Mouse (Mus musculus): ENCODE results near the gene Mier1. TPM values are rescaled to one million over a fixed set of nuclear protein-coding genes. Genes with fewer than 3 reads are reported as not detected.
A peak's percentile ranks its signal among the peaks of the same experiment; 100 is the strongest.

The Mier1 gene
- total and polyA plus RNA-seq, 3 experiments = 7.0 to 36.9 (median 32.0) TPM

DNA sequence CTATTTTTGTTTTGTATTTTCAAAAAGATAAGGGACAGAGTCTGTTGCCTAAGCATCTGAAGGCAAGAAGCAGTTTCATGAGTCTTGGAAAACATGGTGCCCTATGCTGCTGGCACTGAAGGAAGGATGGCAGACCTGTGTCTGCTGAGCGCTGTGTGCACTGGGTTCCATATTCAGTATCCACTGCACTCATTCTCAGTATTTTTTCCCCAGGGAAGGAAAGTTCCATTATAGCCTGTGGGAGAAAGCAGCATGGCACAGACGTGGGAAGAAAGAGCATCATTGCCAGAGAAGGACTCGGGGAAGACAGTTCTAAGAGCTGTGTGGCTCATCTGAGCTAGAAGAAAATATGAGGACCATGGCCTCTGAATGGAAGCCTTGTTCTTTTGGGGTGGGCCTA is 57.1 kb downstream of the Mier1 start:
- no peak for DNase-seq
- no peak for TF ChIP-seq CTCF (IDR thresholded peaks at IDR 0.05)
- TF ChIP-seq EP300 (IDR thresholded peaks at IDR 0.05; ENCODE audit: insufficient read depth, low read depth, low read length) = no peak
- no peak for TF ChIP-seq POLR2A (IDR thresholded peaks at IDR 0.05; ENCODE audit: insufficient read depth, low read depth, low read length)
- H3K4me1 ChIP-seq (ENCODE audit: control insufficient read depth, insufficient read depth, low read length) = no peaks in the 10 kb centered on the region
- H3K4me3 ChIP-seq = no peak overlapping the region
- H3K9ac ChIP-seq (ENCODE audit: low read depth, low read length) = no peak overlapping the region
- intact Hi-C loops (cut with DNase I) = no loop called here
- no peak overlapping the region for H3K27ac ChIP-seq
- H3K27me3 ChIP-seq (ENCODE audit: control insufficient read depth, insufficient read depth, low read length) = no peaks in the 10 kb centered on the region
- no peaks in the 10 kb centered on the region for H3K36me3 ChIP-seq (ENCODE audit: control insufficient read depth, insufficient read depth, low read length)
- WGBS = 89% methylated on average over 3 of the region's 3 CpGs
- H3K79me2 ChIP-seq (replicated peaks; ENCODE audit: control insufficient read depth, insufficient read depth, low read length) = no peaks in the 10 kb centered on the region

DNA sequence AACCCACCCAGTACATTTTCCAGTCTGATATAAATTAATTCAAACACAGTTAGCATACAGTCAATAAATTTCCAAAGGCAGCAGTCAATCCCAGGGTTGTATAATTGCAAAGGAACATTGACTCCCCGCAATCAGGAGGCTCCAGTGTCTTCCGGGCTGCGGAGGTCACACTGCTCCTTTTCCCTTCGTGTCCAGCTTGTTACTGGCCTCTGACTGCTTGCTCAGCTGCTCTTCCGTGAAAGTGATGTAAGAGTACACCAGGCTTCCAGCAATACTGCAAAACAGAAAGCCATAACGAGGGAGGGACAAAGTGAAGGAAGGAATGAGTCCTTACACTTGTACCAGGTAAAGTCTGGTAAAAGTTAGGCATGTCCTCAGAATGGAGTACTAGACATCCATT is 59.3 kb downstream of the Mier1 start:
- intact Hi-C loops (cut with DNase I) = no loop called here
- no peak overlapping the region for H3K9ac ChIP-seq (ENCODE audit: low read depth, low read length)
- peak in 1 of 2 experiments; percentile 9 for DNase-seq
- WGBS = 83% methylated on average over 6 of the region's 6 CpGs
- no peaks in the 10 kb centered on the region for H3K79me2 ChIP-seq (replicated peaks; ENCODE audit: control insufficient read depth, insufficient read depth, low read length)
- TF ChIP-seq EP300 (IDR thresholded peaks at IDR 0.05; ENCODE audit: insufficient read depth, low read depth, low read length) (no peak), POLR2A (IDR thresholded peaks at IDR 0.05; ENCODE audit: insufficient read depth, low read depth, low read length) (no peak), CTCF (IDR thresholded peaks at IDR 0.05) (no peak)
- no peaks in the 10 kb centered on the region for H3K27me3 ChIP-seq (ENCODE audit: control insufficient read depth, insufficient read depth, low read length)
- no peak overlapping the region for H3K4me3 ChIP-seq
- H3K4me1 ChIP-seq (ENCODE audit: control insufficient read depth, insufficient read depth, low read length) = peaks cover 5% of the 10 kb centered on the region; the same call in 1 of the 2 replicates
- H3K27ac ChIP-seq = no peak overlapping the region
- H3K36me3 ChIP-seq (ENCODE audit: control insufficient read depth, insufficient read depth, low read length) = no peaks in the 10 kb centered on the region

- H3K36me3 ChIP-seq (ENCODE audit: control insufficient read depth, insufficient read depth, low read length) = no peaks in the 10 kb centered on the region
- TF ChIP-seq CTCF (IDR thresholded peaks at IDR 0.05) (no peak), EP300 (IDR thresholded peaks at IDR 0.05; ENCODE audit: insufficient read depth, low read depth, low read length) (no peak), POLR2A (IDR thresholded peaks at IDR 0.05; ENCODE audit: insufficient read depth, low read depth, low read length) (no peak)
- DNase-seq = peak in 1 of 2 experiments; percentile 14
Observed at GRCm38 (mm10) chr4:103174001-103174400, 59.8 kb downstream of the Mier1 start.

GRCm38 (mm10) chr4:103177681-103178080 is 63.5 kb downstream of the Mier1 start:
- Histone ChIP-seq H3K4me1 (ENCODE audit: control insufficient read depth, insufficient read depth, low read length) (peaks cover 8% of the 10 kb centered on the region), H3K27ac (peak overlapping the region; percentile 86), H3K4me3 (no peak overlapping the region), H3K27me3 (ENCODE audit: control insufficient read depth, insufficient read depth, low read length) (no peaks in the 10 kb centered on the region), H3K9ac (ENCODE audit: low read depth, low read length) (no peak overlapping the region), H3K79me2 (replicated peaks; ENCODE audit: control insufficient read depth, insufficient read depth, low read length) (no peaks in the 10 kb centered on the region), H3K36me3 (ENCODE audit: control insufficient read depth, insufficient read depth, low read length) (no peaks in the 10 kb centered on the region)
- peak in 1 of 2 experiments; percentile 5 for DNase-seq
- no peak for TF ChIP-seq EP300 (IDR thresholded peaks at IDR 0.05; ENCODE audit: insufficient read depth, low read depth, low read length)
- whole genome bisulfite sequencing = 67% methylated on average over 1 of the region's 1 CpGs
- intact Hi-C loops (cut with DNase I) = loop anchor here (2.0 kb wide), 1 partner anchor 25 kb away; no protein-coding TSS in a partner anchor

More at GRCm38 (mm10) chr4:103174001-103174400, 59.8 kb downstream of the Mier1 start:
- H3K4me3 ChIP-seq = no peak overlapping the region
- H3K79me2 ChIP-seq (replicated peaks; ENCODE audit: control insufficient read depth, insufficient read depth, low read length) = no peaks in the 10 kb centered on the region
- no peak overlapping the region for H3K27ac ChIP-seq
- peaks cover 6% of the 10 kb centered on the region for H3K4me1 ChIP-seq (ENCODE audit: control insufficient read depth, insufficient read depth, low read length)
- 96% methylated on average over 7 of the region's 7 CpGs for WGBS
- intact Hi-C loops (cut with DNase I) = no loop called here
- H3K27me3 ChIP-seq (ENCODE audit: control insufficient read depth, insufficient read depth, low read length) = no peaks in the 10 kb centered on the region
- no peak overlapping the region for H3K9ac ChIP-seq (ENCODE audit: low read depth, low read length)

- H3K4me1 ChIP-seq (ENCODE audit: control insufficient read depth, insufficient read depth, low read length) = peaks cover 8% of the 10 kb centered on the region
- no peaks in the 10 kb centered on the region for H3K36me3 ChIP-seq (ENCODE audit: control insufficient read depth, insufficient read depth, low read length)
- no peaks in the 10 kb centered on the region for H3K79me2 ChIP-seq (replicated peaks; ENCODE audit: control insufficient read depth, insufficient read depth, low read length)
- TF ChIP-seq EP300 (IDR thresholded peaks at IDR 0.05; ENCODE audit: insufficient read depth, low read depth, low read length) (0 out of 2 replicates have a peak, but pooled peaks have one; percentile 0), CTCF (IDR thresholded peaks at IDR 0.05) (no peak), POLR2A (IDR thresholded peaks at IDR 0.05; ENCODE audit: insufficient read depth, low read depth, low read length) (0 out of 2 replicates have a peak, but pooled peaks have one; percentile 25)
- peak; percentile 52 to 64 for DNase-seq
- no peak overlapping the region for H3K4me3 ChIP-seq
- H3K27ac ChIP-seq = peak overlapping the region; percentile 86
- intact Hi-C loops (cut with DNase I) = no loop called here
- H3K9ac ChIP-seq (ENCODE audit: low read depth, low read length) = 0 out of 2 replicates have a peak overlapping the region, but pooled peaks have one; percentile 16
- WGBS = 43% methylated on average over 7 of the region's 7 CpGs
- H3K27me3 ChIP-seq (ENCODE audit: control insufficient read depth, insufficient read depth, low read length) = no peaks in the 10 kb centered on the region
Observed at GRCm38 (mm10) chr4:103178635-103179318, 64.6 kb downstream of the Mier1 start.

DNA sequence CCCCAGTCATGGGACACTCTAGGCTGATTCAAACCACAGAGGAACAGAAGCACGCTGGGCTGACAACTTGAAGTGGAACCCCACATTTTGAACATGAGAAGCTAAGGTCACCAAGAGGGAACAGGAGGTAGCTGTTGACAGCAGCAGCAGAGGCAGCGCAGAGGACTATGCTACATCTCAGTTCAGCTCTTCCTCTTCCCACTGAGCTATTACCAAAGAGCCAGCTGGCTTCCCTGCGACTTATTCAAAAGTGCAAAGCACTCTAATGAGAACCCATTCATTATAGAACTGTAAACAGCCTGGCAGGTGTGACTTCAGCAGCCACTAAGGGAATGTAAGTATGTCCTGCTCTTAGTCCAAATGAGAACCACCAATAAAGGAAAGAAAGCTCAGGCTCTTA is 65.4 kb downstream of the Mier1 start:
- 47% methylated on average over 3 of the region's 3 CpGs for WGBS
- DNase-seq = peak in 1 of 2 experiments; percentile 10
- no peaks in the 10 kb centered on the region for H3K79me2 ChIP-seq (replicated peaks; ENCODE audit: control insufficient read depth, insufficient read depth, low read length)
- intact Hi-C loops (cut with DNase I) = no loop called here
- H3K27me3 ChIP-seq (ENCODE audit: control insufficient read depth, insufficient read depth, low read length) = no peaks in the 10 kb centered on the region
- H3K4me3 ChIP-seq = no peak overlapping the region
- H3K9ac ChIP-seq (ENCODE audit: low read depth, low read length) = no peak overlapping the region
- H3K27ac ChIP-seq = peak overlapping the region; percentile 86
- no peaks in the 10 kb centered on the region for H3K36me3 ChIP-seq (ENCODE audit: control insufficient read depth, insufficient read depth, low read length)
- no peak for TF ChIP-seq POLR2A (IDR thresholded peaks at IDR 0.05; ENCODE audit: insufficient read depth, low read depth, low read length)
- no peak for TF ChIP-seq EP300 (IDR thresholded peaks at IDR 0.05; ENCODE audit: insufficient read depth, low read depth, low read length)
- TF ChIP-seq CTCF (IDR thresholded peaks at IDR 0.05) = no peak
- peaks cover 8% of the 10 kb centered on the region for H3K4me1 ChIP-seq (ENCODE audit: control insufficient read depth, insufficient read depth, low read length)
